Mouse (Mus musculus) cerebellum, adult 8-10 months (tissue): ENCODE data around the gene Tnfrsf13b.
A peak's percentile ranks its signal among the peaks of the same experiment; 100 is the strongest.

Source experiments
- DNase-seq: peaks from one replicate; pipeline ENCODE4 v3.0.0; 2022

The Tnfrsf13b gene

DNA sequence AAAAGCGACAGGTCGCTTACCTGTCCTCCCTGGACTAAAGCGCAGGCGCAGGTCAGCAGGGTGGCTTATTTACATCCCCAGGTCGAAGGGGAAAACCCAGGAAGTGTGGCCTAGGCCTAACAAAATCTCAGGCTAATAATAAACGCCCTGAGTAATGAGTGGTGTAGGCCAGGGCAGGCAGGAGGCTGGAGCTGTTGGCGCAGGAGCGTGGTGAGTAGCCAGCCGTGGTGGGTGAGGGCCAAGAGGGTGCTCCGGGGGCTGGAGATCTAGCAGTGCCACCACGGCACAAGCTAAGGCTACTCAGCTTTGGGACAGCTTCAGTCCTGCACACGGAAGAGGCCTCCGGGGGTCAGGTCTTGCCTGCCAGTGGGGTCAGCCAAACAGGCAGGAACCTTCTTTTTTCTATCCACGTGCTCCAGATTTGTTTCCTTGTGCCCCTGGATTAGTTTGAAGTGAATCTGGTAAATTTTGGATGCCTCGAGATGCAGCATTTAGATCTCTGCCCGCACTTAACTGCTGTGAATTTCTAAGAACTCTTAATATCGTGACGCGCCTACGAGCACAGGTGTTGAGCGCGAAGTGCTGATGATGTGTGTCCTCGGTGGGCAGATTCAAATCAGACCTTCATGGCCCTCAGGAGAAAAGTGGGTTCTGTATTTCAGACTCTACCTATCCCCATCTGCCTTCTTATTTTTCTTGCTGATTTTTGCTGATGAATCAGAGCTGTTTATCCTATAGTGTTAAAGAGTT is at the start of gene Tnfrsf13b:
Gene Tnfrsf13b, plus strand, starts transcription at position 150 of the 750 bp plus-strand sequence.
- DNase-seq = no peak

DNA sequence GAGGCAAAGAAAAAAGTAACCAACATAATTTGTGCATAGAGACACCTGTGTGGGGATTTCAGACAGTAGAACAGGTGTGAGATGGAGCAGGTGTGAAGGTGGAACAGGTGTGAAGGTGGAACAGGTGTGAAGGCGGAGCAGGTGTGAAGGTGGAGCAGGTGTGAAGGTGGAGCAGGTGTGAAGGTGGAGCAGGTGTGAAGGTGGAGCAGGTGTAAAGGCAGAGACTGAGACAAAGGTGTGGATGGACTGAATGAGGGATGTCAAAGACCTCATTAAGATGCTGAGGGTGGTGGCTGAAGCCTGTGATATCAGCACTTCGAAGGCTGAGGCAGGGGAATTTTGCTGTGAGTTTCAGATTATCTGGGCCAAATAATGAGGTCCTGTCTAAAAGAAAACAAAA is 44.9 kb upstream of the Tnfrsf13b start:
- DNase-seq = no peak

DNA sequence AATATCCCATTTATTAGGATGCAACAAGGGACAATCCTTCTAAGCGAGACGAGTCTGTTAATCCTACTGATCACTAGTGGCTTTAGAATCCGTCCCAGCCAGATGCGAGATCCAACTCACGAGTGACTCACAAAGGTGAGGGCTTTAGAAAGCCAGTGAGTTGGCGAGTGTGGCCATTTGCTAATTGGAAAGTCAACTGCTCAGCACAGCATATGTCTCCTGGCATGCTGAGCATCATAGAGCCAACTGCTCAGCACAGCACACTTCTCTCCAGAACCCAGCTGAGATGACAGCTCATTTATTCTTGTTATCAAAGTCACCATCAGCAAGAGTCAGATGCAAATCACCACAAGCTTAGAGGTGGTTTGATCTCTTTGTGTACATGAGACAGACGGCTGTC is 36.4 kb upstream of the Tnfrsf13b start:
- DNase-seq = no peak

DNA sequence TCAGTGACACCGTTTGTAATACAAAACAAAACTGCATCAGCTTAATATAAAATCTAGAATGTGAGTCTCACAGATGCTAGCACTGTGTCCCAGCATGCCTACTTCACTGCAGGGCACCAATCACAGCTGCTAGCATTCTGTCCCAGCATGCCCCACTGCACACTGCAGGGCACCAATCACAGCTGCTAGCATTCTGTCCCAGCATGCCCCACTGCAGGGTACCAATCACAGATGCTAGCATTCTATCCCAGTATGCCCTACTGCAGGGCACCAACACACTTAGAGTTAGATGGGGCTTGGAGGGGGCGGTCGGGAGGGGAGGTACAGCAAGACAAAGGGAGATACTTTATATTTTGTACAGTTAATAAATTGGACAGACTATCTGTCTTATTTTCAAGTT is 35.4 kb upstream of the Tnfrsf13b start:
- no peak for DNase-seq

DNA sequence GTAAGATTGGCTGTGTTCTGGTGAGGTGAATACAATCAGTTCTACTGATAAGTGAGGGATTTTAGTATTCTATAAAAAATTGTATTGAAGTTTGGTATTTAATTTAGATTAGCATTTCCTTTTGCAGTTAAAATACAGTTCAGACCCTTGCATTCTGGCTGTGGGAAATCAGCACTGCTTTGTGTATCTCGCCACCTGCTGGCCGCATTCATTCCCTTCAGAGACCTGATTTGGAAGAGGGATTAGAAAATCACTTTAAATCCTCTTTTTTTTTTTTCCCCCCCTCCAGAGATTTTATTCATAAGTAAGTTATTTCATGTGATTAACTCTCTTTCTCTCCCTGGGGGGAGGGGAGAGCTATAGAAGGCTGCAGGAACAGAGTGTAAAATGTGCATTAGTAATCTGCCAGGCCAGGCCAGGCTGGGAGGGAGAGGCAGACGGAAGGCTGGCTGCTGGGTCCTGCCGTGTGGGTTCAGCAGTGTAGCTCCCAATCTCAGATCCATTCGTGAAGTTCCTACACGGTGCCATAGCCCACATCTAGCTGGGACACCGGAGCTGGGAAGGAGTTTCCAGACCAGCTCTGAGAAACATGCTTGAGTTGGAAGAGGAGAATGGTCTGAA is 34.8 kb upstream of the Tnfrsf13b start:
- DNase-seq = peak; percentile 79

DNA sequence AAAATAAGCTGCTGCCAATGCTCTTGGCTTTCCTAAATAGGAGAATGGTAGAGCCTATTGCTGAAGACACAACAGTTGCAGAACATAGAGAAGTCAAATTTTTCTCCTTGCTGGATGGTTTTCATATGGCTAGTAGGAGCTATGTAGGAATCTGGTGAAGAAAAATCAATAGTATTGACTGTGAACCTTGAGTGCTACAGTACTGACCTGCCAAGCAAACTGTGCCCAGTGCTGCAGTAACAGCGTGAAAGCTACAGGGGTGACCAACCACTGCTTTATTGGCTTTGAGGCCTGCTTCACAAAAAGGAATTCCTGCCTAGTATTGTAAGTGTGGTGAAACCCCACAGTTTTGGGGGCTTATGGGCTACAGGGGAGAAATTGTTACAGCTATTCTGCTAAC is 28.5 kb upstream of the Tnfrsf13b start:
- no peak for DNase-seq

DNA sequence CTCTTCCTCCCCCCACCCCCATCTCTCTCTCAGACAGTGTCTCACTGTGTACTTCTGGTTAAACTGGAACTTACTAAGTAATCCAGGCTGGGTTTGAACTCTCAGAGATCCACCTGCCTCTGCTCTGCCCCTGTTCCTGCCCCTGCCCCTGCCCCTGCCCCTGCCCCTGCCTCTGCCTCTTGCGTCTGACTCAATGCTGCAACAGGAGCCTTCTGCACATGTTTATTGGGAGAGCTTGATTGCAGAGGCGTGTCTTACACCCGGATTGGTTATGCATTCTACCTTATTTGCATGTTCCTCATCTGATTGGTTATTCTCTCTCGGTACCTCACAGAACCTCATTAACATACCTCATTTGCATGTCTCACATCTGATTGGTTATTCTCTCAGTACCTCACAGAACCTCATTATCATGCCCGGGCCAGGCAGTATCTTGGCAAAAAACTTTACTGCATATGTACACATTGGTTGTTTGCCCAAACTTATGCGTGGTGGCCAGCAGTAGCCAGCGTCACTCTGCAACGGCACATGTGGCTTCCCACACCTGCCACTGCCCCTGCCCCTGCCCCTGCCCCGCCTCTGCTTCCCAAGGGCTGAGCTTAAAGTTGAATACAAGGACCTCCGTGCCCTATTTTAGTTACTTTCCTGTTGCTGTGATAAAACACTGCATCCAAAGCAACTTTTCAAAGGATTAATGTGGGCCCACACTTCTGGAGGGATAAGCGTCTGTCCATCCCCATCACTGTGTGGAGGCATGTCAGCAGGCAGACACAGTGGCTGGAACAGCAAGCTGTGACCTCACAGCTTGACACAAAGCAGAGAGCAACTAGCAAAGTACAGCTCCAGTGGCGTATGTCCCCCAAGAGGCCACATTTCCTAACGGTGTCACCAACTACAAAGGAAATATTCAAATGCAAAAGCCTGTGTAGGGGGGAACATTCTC is 23.9 kb upstream of the Tnfrsf13b start:
- no peak for DNase-seq

DNA sequence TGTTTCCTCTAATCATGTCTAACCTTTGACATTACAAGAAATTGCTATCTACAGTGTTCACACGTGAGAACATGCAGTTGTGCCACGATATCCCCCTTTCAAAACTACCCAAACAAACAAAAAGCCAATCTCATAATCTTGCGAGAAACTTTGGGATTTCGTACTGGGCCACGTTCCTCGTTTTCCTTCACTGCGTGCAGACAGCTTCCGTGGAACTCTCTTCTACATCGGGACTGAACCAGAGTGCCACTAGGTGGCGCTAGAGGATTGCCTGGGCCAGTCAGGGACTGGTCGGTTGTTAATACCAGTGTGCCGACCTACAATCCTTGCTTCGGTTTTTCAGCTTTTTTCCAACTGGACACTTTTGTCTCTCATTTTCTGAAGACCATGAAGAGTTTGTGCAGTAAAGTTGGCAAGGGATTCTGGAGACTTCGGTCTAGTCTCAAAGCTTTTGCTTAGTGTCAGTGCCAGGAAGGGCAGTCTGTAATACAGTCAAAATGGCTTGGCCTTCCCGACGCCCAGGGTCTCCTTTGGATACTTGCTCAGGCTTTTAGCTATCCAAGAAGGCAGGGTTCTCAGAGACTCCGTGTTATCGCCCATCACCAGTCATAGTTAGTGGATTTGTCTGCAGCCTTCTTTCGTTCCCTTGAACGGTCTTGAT is 22.2 kb upstream of the Tnfrsf13b start:
- peak; percentile 89 for DNase-seq

DNA sequence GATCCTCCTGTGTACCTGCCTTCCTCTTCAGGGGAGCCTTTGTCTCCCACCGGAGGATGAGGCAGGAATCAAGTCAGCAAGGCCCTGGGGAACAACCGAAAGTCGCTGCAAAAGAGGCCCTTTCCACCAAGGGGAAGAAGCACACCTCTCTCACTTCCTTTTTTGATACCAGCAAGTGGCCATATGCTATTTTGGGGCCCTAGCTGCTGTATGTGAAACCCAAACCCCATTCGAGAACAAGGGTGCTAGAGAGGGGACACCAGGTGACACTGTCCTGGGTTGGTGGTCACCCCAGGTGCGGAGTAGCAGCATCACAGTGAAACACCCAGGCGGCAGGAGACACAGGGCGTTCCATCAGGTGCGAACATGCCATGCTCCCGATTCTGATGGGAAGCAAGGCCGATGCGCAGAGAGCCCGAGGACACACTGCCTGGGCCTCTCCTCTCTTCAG is 17.6 kb upstream of the Tnfrsf13b start:
- DNase-seq = no peak

DNA sequence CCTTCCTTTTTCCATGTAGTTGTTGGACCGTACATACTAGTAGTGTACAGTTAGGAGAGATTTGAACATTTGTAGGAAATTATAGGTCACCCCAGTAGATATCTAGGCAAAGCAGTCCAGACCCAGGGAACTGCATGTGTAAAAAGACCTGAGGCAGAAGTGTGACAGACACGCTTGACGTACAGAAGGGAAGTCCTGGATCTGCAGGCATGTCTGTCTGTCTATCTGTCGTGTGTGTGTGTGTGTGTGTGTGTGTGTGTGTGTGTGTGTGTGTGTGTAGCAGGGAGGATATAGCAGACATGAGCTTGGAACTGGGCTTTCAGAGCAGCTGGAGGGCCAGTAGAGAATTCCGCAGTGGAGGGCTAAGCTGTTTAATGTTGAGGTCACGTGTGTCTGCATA is 16.8 kb upstream of the Tnfrsf13b start:
- DNase-seq = no peak

DNA sequence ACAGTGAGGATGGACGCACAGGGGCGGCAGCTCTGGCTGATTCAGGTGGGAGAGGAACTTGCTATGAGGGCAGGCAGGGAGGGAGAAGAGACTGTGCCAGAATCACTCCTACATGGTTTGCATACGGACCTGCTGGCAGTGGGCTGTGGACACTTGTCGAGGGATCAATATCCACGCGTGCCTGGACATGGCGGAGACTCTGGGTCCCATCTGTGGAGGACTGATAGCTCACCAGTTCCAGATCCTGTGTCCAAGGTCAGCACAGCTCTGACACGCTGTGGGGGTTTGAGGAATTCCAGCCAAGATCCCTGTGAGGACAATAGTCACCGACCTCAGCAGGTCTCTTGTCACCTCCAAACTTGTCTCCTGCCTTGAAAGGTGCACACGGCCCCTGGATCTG is 16.4 kb upstream of the Tnfrsf13b start:
- DNase-seq = no peak

DNA sequence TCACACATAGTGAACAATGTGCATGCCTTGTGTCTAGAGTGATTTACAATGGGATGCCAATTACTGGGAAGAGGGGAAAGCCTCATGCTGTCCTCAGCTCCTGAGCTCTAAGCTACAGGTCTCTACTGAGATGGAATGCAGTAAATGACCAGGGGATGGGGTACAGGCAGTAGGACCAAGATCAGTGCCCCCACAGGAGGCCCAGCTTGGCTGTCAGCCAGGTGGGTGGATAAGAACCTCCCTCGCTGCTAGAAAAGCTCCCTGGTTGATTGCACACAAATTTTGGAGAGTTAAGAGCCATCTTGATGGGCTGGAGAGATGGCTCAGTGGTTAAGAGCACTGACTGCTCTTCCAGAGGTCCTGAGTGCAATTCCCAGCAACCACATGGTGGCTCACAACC is 15.6 kb upstream of the Tnfrsf13b start:
- DNase-seq = no peak

DNA sequence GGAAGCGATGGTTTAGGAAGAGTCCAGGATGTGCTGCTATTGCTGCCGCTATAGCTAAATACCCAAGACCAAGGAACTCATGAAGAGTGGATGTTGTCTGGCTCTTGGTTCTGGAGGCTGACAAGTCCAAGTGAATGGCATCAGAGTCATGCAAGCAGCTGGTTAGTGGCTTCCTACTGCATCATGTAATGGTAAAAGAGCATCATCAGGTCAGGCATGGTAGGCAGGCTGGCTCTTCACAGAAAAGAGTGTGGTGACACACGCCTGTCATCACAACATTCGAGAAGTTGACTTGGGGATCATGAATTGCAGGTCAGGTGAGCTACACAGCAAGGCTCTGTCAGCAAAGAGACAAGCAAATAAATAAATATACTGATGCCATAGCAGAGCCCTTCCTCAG is 15.1 kb upstream of the Tnfrsf13b start:
- no peak for DNase-seq

DNA sequence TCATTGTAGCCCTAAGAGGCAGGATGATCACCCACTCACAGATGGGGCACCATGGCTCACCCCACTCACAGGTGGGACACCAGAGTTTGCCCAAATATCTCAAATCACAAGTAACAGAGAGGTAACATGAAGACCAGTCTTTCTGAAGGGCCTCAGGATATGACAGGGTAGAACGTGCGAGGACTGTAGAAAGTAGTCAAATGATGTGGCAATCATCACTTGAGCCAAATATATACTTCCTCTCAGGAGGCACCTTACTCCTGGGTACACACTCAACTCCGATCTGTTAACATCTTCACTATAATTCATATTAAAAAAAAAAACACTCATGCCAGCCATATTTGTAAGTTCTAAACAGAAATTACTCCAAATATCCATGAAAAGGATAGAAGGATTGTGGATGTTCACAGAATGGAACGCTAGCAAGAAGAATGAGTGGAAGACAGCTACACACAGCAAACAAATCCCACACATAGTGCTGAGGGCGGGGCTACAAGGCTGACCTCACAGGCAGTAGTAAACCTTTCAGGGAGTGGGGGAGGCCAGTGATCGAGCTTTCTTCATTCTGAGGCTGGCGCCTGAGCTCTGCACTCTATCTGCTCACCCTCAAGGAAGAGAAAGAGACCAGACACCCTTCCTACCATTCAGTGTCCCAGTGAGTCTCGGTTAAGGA is 14.1 kb upstream of the Tnfrsf13b start:
- no peak for DNase-seq

DNA sequence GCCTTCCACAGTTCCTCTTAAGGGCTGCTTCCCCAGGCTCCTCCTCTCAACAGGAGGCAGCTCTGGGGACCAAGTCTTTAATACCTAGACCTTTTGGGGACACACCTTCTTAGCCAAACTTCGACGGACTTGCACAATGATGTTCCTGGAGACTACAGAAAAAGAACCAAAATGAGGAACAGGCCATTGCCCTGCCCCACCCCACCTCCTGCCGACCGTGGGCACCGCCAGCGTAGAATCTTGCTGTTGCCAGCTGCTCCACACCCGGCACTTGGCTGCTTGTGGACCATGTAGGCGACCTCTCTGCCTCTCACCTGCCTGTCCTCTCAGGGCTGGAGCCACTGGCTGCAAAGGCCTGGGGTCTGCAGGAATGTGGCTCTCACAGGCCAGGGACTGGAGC is 10.3 kb upstream of the Tnfrsf13b start:
- DNase-seq = no peak

DNA sequence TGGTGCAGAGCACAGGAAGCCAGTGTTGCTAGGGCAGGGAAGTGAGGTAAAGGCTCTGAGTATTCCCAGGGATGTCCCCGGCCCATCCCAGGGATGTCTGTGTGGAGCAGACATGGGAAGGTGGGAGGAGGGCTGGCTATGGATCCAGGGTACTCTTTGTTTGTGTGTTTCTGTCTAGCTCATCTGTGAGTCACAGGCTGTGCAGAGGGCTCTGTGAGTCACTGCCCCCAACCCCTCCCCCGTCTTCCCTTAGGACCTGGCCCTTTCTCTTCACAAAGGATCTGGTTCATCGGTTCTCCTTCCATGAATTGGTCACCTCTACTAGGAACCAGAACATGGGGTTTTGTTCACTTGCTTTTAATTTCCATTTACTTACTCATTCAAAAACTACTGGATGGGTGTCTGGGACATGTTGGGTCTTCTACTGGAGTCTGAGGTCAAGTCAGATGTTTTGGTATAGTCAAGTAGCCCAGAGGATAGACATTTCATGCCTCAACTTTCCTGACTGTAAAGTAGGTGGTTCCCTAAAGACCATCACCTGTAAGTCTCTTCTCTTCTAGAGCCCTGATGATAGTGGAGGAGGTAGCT is 6.5 kb upstream of the Tnfrsf13b start:
- no peak for DNase-seq

DNA sequence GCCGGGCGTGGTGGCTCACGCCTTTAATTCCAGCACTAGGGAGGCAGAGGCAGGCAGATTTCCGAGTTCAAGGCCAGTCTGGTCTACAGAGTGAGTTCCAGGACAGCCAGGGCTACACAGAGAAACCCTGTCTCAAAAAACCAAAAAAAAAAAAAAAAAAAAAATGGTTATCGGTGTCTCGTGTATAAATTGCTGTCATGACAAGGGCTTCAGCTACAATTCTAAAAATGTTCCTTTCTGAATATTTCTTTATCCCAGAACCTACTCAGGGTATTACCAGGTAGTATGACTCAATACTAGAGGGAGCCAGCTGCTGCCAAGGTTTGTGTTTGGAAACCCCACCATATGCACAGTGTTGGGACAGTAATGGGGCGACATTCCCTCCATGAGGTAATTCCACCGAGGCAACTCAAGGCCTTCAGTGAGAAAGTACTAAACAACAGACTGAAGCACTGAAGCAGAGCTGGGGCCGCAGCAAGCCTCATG is 4.2 kb upstream of the Tnfrsf13b start:
- DNase-seq = no peak

DNA sequence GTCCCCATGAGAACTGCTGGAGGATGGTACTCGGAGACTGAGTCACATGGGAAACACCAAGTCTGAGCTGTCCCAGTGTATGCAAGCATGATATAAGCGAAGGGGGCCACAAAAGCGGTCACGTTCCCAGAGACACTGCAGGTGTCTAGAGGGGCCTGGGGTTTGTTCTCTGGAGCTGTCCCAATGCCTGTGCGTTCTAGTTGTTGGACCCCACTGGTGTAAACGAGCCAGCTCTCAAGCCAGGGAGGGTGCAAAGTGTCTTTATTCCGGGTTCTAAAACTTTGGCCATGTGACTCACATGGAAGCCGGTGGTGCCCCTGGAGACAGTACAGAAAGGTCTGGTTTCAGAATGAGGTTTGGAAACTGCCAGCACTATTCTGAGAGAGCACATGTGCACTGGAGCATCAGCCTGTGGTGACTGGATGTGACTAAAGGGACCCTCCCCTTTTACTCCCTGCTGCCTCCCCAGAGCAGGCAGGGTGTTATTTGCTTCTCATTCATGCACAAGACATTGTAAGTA is 3.7 kb upstream of the Tnfrsf13b start:
- DNase-seq = no peak

DNA sequence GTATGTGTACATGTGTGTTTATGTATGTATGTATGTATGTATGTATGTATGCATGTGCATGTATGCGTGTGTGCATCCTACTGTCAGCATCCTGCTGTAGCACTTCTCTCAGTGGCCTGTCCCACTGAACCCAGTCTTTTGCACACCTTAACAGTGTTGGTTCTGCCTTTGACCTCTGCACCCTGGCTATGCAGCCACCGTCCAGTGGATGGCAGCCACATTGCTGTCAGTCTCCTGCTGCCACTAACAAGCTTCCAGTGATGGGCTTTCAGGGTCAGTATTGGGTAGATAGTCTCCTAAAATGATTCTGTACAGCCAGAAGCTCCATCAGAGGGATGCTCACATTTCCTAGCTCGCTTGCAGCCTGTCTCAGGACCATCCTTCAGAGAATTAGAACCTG is 2.7 kb upstream of the Tnfrsf13b start:
- no peak for DNase-seq

DNA sequence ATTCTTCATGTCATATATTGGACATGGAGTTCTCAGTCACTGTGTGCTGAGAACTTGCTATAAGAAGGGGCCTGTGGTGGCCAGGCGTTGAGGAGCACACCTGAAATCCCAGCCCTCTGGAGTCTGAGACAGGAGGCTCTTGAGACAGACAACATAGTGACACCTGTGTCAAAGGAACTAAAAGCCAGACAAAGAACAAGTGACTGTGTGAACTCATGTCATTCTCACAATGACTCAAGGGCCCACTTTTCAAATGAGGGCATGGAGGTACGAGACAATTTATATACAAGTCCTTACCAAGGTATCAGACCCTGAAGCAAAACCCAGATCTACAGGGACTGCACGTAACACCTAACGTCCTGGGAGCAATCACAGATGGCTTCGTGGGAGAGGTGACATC is 585 bp upstream of the Tnfrsf13b start:
- no peak for DNase-seq

DNA sequence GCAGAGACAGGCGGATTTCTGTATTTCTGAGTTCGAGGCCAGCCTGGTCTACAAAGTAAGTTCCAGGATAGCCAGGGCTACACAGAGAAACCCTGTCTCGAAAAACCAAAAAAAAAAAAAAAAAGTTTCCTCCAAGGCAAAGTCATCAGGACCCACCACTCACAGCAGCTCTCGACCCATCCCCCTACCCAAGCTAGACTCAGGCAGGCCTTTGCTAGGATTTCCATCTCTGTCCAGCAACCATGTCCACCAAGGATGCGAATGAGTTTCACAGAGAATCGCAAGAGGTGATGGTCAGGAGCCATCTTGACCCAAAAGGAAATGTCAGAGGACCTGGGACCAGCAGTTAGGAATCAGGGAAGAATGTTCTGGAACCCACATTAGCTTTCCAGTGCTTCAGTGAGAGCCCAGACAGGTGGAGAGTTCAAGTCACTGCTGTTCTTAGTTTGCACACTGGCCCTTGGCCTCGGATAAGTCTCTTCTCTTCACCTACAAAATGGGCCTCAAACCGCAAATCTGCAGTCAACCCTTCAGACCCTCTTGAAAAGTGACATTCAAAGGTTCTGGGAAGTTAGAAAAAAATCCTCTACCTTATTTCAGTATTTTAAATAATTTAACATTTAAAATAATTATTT is 983 bp downstream of the Tnfrsf13b start:
- no peak for DNase-seq
